Mouse (Mus musculus): Measurements from ENCODE around the gene Nqo2. TPM values are rescaled to one million over a fixed set of nuclear protein-coding genes. Genes with fewer than 3 reads are reported as not detected.

Nqo2 gene
- polyA plus RNA-seq, 3 experiments from 2014 or later: 10.3 to 21.3 (median 10.4) TPM

DNA sequence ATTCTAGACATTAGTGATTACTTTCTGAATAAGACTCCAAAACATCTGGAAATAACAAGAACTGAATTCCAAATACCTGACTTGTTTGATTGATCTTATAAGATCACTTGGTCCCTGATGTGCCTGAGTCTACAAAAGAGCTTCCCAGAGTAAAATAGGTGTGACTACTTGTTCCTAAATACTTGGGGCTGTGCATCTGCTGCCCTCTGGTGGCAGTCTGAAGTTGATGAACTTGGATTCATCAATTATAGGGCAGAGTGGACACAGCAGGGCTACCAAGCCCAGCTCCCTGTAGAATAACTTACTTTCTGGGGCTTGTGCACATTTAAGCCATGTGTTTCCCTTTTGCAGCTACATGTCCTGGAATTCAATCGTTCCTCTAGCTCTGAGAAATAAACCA, 30.7 kb downstream of the Nqo2 start:
- peak; percentile 91 for ATAC-seq

DNA sequence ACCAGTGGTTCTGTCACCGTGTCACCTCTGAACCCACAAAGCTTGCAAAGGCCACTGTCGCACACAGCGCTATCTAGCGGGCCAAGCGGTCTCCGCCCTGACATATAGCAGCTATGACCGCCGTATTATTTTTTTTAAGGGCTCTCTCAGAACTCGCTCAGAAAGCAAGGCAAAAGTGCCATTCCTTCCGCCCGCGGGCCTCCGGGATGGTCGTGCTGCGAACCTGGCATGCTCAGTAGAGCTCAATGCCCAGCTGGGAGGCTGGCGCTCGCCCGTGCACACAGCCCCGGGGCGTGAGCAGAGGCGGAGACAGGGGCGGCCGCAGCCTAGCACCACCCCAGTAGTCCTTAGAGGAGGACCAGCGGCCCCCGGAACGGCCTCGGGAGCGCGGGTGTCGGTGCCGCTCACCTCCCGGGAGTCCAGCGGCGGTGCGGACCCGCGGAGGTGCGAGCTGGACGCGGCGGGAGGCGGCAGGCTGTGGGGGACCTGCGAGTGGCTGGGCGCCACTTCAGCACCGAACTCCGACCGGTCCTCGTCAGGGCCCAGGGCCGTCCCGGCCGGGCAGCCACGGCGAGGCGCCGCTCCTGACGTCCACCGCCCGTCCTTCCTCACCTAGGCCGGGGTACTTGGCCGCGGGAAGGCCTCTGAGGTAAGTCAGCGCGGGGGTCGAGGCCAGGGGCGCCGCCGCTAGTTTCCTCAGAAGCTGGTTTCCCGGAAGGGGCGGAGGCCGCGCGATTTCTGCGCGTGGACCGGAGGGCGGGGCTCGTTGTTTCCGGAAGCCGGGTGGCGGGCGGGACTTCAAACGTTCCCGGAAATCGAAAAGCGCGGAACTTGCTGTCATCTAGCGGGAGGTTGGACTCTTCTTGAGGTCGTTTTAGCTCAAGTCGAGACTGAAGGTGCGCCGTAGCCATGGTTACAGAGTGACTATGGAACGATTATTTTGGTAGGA, 37.8 kb downstream of the Nqo2 start, which contains the start of the genes Ripk1 and Serpinb6a:
Gene Ripk1 (plus strand): TSS at position 306 of the 949 bp plus-strand sequence.
Gene Serpinb6a (minus strand): TSS at position 737 of the 949 bp plus-strand sequence.
- ATAC-seq: peak; percentile 92

DNA sequence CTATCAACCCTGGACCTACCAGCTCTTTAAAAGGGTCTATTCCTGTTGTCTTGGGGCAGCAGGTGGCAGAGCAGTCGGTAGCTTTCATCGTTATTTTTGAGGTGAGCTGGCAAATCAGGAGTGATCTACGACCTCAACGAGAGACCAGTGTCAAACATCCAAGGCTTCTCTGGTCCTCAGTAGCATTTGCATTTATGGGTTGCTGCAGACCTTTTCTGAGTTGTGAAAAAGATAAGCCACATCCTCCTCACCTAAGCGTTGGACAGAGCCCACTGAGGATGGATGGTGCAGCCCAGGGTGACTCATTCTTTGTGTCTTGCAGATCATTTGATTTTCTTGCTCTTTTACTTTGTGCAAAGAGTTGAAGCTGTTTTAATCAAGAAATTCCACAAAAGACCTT, 38.6 kb downstream of the Nqo2 start:
- ATAC-seq: peak; percentile 24

DNA sequence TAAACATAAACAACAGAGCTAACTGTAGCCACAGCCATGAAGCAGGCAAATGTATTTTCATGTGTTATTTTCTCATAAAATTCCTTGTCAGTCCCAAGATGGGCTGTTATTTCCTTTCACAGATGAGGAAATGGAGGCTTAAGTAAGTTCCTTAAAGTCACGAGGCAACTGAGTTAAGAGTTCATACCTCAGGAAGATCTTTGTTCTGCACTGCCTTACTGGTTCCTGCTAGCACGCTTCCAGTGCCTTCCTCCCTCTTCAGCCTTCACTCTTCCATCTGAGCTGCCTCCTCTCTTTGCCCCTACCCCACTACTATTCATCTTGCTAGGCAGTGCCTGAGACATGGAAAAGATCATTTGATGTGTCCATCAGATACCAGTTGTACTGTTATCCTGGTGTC, 42.7 kb downstream of the Nqo2 start:
- no peak for ATAC-seq

DNA sequence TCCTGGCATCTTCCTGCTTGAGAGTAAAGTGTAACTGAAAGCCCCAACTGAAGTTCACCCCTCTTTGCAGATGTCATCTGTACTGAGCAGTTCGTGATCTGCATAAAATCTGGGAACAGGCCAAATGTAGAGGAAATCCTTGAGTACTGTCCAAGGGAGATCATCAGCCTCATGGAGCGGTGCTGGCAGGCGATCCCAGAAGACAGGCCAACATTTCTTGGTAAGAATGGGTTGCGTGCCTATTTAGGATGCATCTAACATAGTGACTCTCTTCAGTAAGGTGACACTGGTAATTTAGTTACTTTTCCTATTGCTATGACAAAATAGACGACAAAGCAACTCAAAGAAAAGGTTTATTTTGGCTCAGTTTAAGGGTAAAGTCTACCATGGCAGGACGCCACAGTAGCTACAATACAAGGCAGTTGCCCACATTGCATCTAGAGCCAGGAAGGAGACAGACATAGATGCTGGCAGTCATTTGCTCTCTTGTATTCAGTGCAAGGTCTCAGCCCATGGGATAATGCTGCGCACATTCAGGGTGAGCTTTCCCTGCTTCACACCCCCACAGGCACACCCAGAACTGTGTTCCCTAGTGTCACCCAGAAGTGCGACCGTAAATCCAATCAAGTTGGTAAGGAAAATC, 52.6 kb downstream of the Nqo2 start:
- ATAC-seq: no peak

DNA sequence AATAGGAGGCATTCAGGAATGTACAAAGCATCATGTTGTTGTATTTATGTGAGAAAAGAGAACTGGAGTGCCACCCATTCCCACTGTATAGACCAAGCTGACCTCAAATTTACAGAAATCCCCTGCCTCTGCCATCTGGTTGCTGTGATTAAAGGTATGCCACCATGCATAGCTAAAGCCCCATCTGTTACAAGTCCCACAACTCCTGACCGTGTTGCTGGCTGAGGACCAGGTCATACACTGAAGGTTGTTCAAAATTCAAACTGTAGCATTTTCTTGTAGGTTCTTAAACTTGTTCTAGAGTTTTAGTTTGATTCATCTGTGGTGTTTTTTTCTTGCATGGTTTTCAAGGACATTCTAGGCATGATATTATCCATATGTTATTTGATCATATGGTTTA, 54.0 kb downstream of the Nqo2 start:
- no peak for ATAC-seq

DNA sequence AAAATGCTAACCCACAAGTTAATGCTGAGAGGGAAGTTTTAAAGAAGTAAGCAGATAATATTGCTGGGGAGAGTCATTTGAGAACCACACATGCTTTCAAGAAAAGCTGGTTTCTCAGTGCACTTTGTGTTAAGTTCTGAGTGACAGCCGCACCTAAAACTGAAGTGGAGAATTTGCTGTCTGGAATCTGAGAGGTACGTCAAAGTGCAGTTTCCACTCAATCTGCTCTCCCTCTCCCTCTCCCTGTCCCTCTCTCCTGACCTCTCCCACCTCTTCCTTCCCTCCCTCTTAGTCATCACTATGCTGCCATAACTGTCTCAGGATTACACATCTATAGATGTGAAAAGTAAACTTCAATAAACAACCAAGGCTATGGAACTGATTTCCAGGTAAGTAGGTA, 57.5 kb downstream of the Nqo2 start:
- no peak for ATAC-seq

DNA sequence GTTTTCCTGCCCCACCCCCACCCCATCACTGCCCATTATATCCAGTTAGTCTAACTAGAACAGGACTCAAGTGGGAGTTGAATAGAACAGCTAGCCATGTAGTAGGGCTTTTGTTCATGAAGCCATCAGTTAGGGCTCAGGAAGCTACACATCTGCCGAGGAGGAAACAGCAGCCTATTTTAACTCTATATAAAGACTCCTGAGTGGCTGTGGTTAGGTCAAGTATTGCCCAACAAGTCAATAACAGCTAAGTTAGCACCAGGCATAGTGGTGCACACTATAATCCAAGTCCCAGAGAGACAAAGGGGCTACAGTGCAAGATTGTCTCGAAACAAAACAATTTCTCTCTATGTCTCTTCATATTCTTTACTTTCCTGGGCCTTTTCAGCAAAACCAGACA, 67.6 kb downstream of the Nqo2 start:
- ATAC-seq: no peak

DNA sequence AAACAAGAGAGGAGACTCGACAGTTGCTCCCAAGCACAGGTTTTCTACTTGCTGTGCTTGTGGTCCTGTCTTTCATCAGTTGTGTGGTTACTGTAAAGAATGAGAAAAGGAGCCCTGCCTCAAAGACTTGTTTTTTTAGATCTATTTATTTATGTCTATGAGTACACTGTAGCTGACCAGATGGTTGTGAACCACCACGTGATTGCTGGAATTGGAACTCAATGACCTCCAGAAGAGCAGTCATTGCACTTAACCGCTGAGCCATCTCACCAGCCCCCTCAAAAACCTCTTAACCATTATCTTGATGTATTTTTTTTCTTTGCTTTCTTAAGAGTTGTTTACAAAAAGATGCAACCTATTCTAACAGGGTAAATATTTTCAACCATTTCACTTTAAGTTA, 70.9 kb downstream of the Nqo2 start:
- no peak for ATAC-seq

DNA sequence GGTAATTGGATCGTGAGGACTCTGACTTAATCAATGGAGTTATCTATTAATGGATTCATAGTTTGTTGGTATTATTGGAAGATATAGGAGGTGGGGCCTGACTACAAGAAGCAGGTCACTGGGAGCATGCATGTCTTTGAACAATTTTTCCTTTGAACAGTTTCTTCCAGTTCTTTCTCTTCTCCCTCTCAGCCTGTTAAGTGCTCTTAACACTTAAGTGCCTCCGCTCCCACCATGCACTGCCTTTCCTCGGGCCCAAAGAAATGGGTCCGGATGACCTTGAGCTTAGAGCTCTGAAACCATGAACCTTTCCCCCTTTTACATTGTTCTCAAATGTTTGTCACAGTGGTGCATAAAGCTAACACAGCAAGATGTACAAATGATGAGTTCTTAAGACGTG, 72.2 kb downstream of the Nqo2 start:
- no peak for ATAC-seq

DNA sequence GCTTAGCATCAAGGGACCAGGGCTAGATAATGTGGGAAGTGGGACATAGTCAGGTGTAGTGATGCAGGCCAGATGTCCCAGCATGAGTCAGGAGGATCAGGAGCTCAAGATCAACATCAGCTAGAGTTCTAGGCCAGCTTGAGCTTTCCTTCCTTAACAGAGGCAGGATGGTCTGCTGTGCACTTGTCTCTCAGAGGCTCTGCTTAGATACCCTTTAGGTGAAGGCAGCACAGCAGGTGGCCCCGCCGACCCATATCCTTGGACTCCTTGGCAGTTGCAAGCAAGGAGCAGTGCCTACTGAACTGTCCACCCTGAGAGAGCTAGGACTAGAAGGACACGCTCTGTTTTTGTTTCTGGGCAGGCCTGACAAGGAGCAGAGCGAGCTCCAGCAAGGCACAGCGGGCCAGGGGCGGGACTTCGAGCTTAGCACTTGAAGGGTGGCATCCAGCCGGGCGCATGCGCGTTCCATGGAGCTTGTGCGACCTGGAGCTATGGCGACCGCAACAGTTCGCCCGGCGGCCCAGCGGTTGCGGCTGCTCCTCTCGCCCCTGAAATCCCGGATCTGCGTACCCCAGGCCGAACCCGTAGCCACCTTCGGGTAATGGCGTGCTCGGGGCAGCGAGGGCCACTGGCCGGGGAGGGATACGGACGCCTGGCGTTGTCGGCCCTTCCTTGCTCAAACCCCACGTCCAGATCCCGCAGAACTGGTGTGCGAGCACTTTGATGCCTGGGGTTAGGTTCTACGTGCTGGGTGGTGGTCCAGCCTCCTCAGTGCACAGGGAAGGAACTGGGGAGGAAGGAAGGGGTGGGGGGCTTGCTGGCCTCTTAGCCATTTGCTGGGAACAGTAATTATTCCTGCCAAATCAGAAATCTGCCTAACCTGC, 72.9 kb downstream of the Nqo2 start, which contains the start of gene Bphl:
Gene Bphl (plus strand): TSS at position 426 of the 884 bp plus-strand sequence.
- ATAC-seq: peak; percentile 99

DNA sequence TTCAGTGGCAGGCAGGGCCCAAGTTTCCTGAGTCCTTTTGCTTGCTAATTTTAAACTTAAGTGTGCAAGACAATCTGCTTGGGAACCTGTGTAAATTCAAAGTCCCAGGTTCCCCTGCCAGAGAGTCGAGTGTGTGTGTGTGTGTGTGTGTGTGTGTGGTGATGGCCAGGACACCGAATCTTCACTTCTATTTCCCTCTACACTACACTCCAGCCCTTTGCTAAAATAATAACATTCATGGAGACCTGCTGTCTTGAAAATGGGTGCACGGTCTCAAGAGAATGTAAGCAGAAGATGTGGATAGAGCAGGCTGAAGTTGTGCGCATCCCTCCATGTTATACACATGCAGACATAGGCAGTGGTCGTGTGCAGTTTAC, 73.6 kb downstream of the Nqo2 start:
- ATAC-seq: peak; percentile 7

Other genes starting within 250 kb of the Nqo2 start
- not detected for gene Serpinb6e, start 121.3 kb upstream of the Nqo2 start, polyA plus RNA-seq (2017; shearing (Covaris generic))
- gene Serpinb6c, start 59.0 kb upstream of the Nqo2 start, polyA plus RNA-seq (2017; shearing (Covaris generic)): not detected
- 10 to 100 TPM; 10.6 to 17.5 (median 16.5) TPM for gene Ripk1, start 37.7 kb downstream of the Nqo2 start, polyA plus RNA-seq (2017; shearing (Covaris generic))
- gene Serpinb6a, start 38.1 kb downstream of the Nqo2 start, polyA plus RNA-seq (2017; shearing (Covaris generic)): 10 to 100 TPM; 39.5 to 66.1 (median 50.4) TPM
- 10 to 100 TPM; 11.8 to 33.6 (median 31.4) TPM for gene Bphl, start 72.9 kb downstream of the Nqo2 start, polyA plus RNA-seq (2017; shearing (Covaris generic))
- 1 to 10 TPM; 3.1 to 8.7 (median 8.0) TPM for gene Tubb2a, start 113.3 kb downstream of the Nqo2 start, polyA plus RNA-seq (2017; shearing (Covaris generic))
- 1 to 10 TPM in 2 of 3 experiments, not detected in 1; 1.7 to 2.0 TPM for gene Tubb2b, start 165.8 kb downstream of the Nqo2 start, polyA plus RNA-seq (2017; shearing (Covaris generic))
- gene Psmg4, start 198.3 kb downstream of the Nqo2 start, polyA plus RNA-seq (2017; shearing (Covaris generic)): 10 to 100 TPM; 42.5 to 48.6 (median 45.6) TPM

All from inflammation-experienced regulatory T-cells, adult 6 months (primary cell).